Mouse (Mus musculus) intestine, postnatal 0 days (tissue): ENCODE measurements at regions not wholly inside any gene's neighbourhood (a gene's known extent, or its start where the extent isn't known, plus 50 kb on each side); places are given as distances from the start of the nearest gene placed in this dataset.

Experiments used
- ATAC-seq: fragments of 200-750 bp; cut with Nextera tagmentation; 2 replicates; pipeline ENCODE4 v1.8.0; 2017; ENCODE audit warnings: mild to moderate bottlenecking, moderate TSS enrichment, moderate library complexity
- H3K27ac ChIP-seq: fragments of 300-500 bp; sonication (generic); 2 replicates; pipeline ENCODE4 v1.5.1; 2014; ENCODE audit warnings: mild to moderate bottlenecking, low read depth, low read length, moderate library complexity
- H3K27me3 ChIP-seq: fragments of 300-500 bp; sonication (generic); replicated peaks from 2 replicates; pipeline ENCODE4 v1.6.1; 2014; ENCODE audit warnings: low read length, mixed read lengths; ENCODE audit not compliant: control insufficient read depth, insufficient read depth
- H3K36me3 ChIP-seq: fragments of 300-500 bp; sonication (generic); 2 replicates; pipeline ENCODE4 v1.6.1; 2014; ENCODE audit warnings: mild to moderate bottlenecking, moderate library complexity; ENCODE audit not compliant: control insufficient read depth, insufficient read depth
- H3K4me1 ChIP-seq: fragments of 300-500 bp; sonication (generic); replicated peaks from 2 replicates; pipeline ENCODE4 v1.6.1; 2014; ENCODE audit warnings: antibody characterized with exemption, low read length, mixed read lengths; ENCODE audit not compliant: control insufficient read depth, insufficient read depth
- H3K4me2 ChIP-seq: fragments of 300-500 bp; sonication (generic); replicated peaks from 2 replicates; pipeline ENCODE4 v1.6.1; 2014; ENCODE audit warnings: low read depth, mild to moderate bottlenecking, moderate library complexity
- H3K4me3 ChIP-seq: fragments of 300-500 bp; sonication (generic); 2 replicates; pipeline ENCODE4 v1.5.1; 2014; ENCODE audit warnings: low read depth, low read length
- H3K9ac ChIP-seq: fragments of 300-500 bp; sonication (generic); 2 replicates; pipeline ENCODE4 v1.6.1; 2014; ENCODE audit warnings: mild to moderate bottlenecking, low read depth, low read length
- H3K9me3 ChIP-seq: fragments of 300-500 bp; sonication (generic); 2 replicates; pipeline ENCODE4 v1.6.1; 2016; ENCODE audit warnings: mixed run types; ENCODE audit not compliant: control insufficient read depth
- CTCF ChIP-seq: sonication (generic); IDR thresholded peaks from 2 replicates; pipeline ENCODE4 v1.5.1; 2016; ENCODE audit warnings: low read depth, mild to moderate bottlenecking, control low read depth, antibody characterized with exemption, moderate library complexity
- WGBS: fragments of 180-500 bp; shearing (Covaris S2); extraction: QIAGEN DNeasy Blood & Tissue Kit; methylation state at CpG from one replicate; pipeline ENCODE4 v1.1.7; 2014; 5-methylcytosine and 5-hydroxymethylcytosine counted together

DNA sequence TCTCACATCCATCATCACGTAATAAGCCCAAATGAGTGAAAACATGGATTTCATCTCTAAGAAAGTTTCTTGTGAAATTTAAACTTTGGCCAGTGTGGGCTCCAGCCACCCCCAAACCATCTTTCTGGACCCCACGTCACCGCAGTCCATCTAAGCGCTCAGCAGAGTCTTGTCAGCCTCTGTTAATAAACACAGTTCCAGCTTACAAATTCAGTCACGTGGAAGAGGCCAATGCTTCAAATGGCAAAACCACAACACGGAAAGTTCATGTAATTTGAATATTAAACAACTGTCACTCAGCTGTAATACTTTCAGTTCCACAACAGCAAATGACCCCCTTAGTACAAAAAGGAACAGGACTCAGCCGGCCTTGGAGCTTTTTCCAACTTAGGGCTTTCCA is 282.0 kb upstream of the Nfe2l3 start:
- Histone ChIP-seq H3K27ac (no peak overlapping the region), H3K4me3 (no peak overlapping the region), H3K27me3 (no peaks in the 10 kb centered on the region), H3K4me2 (no peak overlapping the region), H3K9ac (no peak overlapping the region), H3K9me3 (no peaks in the 10 kb centered on the region), H3K4me1 (no peaks in the 10 kb centered on the region), H3K36me3 (no peaks in the 10 kb centered on the region)
- no peak for ATAC-seq
- no peak for TF ChIP-seq CTCF
- 83% methylated on average over 7 of the region's 7 CpGs for WGBS

DNA sequence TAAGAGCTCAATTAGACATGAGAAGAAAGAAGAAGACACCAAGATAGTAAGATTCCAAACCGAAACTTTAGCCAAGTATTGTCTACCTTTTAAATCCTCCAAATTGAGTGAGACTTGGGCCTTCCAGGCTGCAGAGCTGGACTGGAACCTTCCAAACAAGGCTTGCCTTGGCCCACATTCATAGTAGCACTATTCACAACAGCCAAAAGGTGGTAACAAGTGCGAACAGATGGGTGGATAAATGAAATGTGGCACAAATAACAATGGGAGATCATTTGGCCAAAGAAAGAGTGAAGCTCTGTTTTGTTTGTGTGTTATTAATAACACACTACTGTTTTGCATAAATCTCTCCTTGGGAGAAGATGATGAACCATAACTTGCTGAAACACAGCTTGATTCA is 281.6 kb upstream of the Nfe2l3 start:
- Histone ChIP-seq H3K27ac (no peak overlapping the region), H3K9ac (no peak overlapping the region), H3K4me3 (no peak overlapping the region), H3K36me3 (no peaks in the 10 kb centered on the region), H3K9me3 (no peaks in the 10 kb centered on the region), H3K4me1 (no peaks in the 10 kb centered on the region), H3K4me2 (no peak overlapping the region), H3K27me3 (no peaks in the 10 kb centered on the region)
- 89% methylated on average over 2 of the region's 2 CpGs for WGBS
- TF ChIP-seq CTCF, result no peak
- ATAC-seq, result no peak

DNA sequence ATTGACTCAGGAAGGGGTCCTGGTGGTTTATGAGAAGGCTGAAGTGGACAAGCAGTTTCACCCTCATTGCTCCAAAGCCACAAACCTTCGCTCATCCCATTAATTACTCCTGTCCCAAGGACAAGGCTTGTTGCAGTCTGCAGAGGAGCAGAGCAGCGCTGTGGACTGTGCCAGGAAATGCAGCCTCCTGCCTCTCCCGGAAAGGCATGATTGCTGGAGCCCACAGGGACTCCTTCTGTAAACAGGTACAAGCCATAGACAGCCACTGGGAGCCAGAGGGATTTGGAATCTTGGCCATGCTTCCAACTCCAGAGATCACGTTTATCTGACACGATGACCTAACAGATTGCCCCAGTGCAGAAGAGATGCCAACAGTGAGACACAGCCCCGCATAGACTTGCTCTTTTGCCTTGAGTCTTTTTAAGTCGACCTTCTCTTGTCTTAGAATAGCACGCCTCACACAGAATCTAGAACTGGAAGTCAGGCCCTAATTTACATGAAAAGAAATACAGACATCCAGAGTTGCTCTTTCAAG is 275.6 kb upstream of the Nfe2l3 start:
- Histone ChIP-seq H3K4me2 (no peak overlapping the region), H3K4me1 (no peaks in the 10 kb centered on the region), H3K27ac (no peak overlapping the region), H3K9ac (no peak overlapping the region), H3K4me3 (no peak overlapping the region), H3K9me3 (no peaks in the 10 kb centered on the region), H3K36me3 (no peaks in the 10 kb centered on the region), H3K27me3 (no peaks in the 10 kb centered on the region)
- no peak for ATAC-seq
- WGBS, result 53% methylated on average over 8 of the region's 8 CpGs
- TF ChIP-seq CTCF, result no peak

DNA sequence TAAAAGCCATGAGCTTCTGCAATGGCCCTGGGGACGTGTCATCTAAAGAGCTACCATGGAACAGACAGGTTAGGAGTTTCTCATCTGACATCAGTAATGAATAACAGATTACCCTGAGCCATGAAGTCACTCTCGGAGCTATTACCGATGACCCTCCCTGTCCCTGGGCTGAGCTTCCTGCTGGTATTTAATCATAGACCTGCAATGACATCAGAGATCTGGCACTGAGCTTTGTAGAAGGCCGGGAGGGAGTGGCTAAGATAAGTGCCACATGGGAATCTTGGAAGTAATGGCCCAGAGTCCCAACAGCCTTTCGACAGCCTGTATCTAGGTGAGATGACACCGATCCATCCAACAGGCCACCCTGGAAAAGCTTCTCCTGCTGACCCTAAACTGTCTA is 271.3 kb upstream of the Nfe2l3 start:
- WGBS, result 71% methylated on average over 6 of the region's 6 CpGs
- no peak for ATAC-seq
- no peaks in the 10 kb centered on the region for H3K4me1 ChIP-seq
- no peak overlapping the region for H3K9ac ChIP-seq
- H3K4me3 ChIP-seq, result no peak overlapping the region
- H3K4me2 ChIP-seq, result no peak overlapping the region
- no peaks in the 10 kb centered on the region for H3K9me3 ChIP-seq
- no peak overlapping the region for H3K27ac ChIP-seq
- TF ChIP-seq CTCF, result no peak
- H3K27me3 ChIP-seq, result no peaks in the 10 kb centered on the region; the same call in 1 of the 2 replicates
- no peaks in the 10 kb centered on the region for H3K36me3 ChIP-seq

DNA sequence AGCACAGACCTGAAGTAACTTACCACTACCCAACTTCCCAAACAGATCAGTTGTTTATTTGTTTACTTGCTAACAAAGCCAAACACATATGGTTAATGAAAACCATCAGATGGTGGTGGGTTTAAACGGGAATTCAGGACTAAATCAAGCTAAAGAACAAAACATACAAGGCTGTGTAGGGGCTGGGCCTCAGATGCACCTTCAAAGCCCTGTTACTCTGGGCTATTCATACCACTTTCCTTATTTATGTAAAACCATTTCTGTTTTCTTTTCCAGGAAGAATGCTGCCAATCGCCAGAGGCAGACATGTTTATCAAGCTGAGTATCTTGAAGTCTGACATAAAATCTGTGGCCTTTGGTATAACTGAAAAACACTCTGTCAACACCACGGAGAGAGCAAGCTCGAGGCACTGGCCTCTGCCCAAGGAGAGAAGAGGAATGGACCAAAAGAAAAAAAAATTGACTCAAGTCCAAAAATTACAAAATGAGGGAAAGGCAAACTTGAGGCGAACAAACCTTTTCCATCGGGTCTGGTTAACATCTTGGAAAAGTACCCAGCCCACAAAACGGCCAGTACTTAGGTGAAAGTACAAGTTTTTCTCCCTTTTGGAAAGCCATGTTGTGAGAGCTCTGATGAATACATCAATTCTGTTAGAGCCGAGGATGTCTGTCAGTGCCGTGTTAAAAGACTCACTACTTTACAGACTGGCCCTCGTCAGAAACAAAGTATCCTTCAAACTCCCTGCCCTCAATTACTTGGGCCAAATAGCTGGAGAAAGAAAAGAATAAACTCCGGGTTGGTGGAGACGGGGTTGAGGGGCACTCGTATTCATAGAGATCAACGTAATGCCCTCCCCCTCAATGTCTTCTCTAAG is 270.0 kb upstream of the Nfe2l3 start:
- no peak overlapping the region for H3K4me2 ChIP-seq
- 62% methylated on average over 14 of the region's 14 CpGs for WGBS
- H3K4me1 ChIP-seq, result no peaks in the 10 kb centered on the region
- ATAC-seq, result no peak
- H3K4me3 ChIP-seq, result no peak overlapping the region
- H3K36me3 ChIP-seq, result no peaks in the 10 kb centered on the region
- H3K27me3 ChIP-seq, result peaks cover 4% of the 10 kb centered on the region; the same call in 1 of the 2 replicates
- TF ChIP-seq CTCF, result no peak
- H3K27ac ChIP-seq, result no peak overlapping the region
- H3K9ac ChIP-seq, result no peak overlapping the region
- no peaks in the 10 kb centered on the region for H3K9me3 ChIP-seq

DNA sequence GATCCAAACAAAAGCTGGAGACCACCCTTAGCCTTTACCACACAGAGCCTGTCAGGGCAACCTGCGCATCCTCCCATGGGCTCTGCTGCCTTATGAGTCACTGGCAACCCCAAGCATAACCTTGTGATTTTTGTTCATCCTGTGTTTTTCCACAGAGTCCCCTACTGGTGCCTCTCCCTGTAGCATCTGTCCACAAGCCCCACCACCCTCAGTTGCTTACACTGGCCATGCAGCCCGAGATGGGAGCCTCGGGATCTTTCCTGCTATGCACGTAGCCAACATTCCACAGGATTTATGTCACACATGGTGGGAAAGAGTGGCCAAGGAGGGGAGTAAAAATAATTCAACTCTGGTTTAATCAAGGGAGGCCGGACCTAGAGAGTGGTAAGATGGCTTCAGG is 269.2 kb upstream of the Nfe2l3 start:
- no peak overlapping the region for H3K4me2 ChIP-seq
- peaks cover 12% of the 10 kb centered on the region; the same call in 1 of the 2 replicates for H3K27me3 ChIP-seq
- H3K27ac ChIP-seq, result no peak overlapping the region
- ATAC-seq, result no peak
- H3K4me1 ChIP-seq, result no peaks in the 10 kb centered on the region
- H3K4me3 ChIP-seq, result no peak overlapping the region
- no peaks in the 10 kb centered on the region for H3K9me3 ChIP-seq
- H3K9ac ChIP-seq, result no peak overlapping the region
- WGBS, result 54% methylated on average over 5 of the region's 5 CpGs
- TF ChIP-seq CTCF, result peak; percentile 33
- no peaks in the 10 kb centered on the region for H3K36me3 ChIP-seq
